Mouse (Mus musculus): ENCODE measurements around the gene Slc30a7.

Gene Slc30a7

GRCm38 (mm10) chr3:115992103-115992502 is 15.1 kb downstream of the Slc30a7 start:
- no peak for DNase-seq (ENCODE audit: low spot score)

GRCm38 (mm10) chr3:115985183-115985892 is 21.9 kb downstream of the Slc30a7 start:
- DNase-seq (ENCODE audit: low spot score): no peak

- DNase-seq (ENCODE audit: low spot score): no peak
These were observed 22.6 kb downstream of the Slc30a7 start for GRCm38 (mm10) chr3:115984653-115985052.

- no peak for DNase-seq (ENCODE audit: low spot score)
These were observed 24.0 kb downstream of the Slc30a7 start for GRCm38 (mm10) chr3:115983217-115983616.

- DNase-seq (ENCODE audit: low spot score): no peak
These were observed 28.2 kb downstream of the Slc30a7 start for GRCm38 (mm10) chr3:115979000-115979399.

- no peak for DNase-seq (ENCODE audit: low spot score)
These were observed 32.2 kb downstream of the Slc30a7 start for GRCm38 (mm10) chr3:115974995-115975394.

GRCm38 (mm10) chr3:115974228-115974627 is 33.0 kb downstream of the Slc30a7 start:
- no peak for DNase-seq (ENCODE audit: low spot score)

- DNase-seq (ENCODE audit: low spot score): no peak
These were observed 35.1 kb downstream of the Slc30a7 start for GRCm38 (mm10) chr3:115971891-115972646.

GRCm38 (mm10) chr3:115971045-115971785 is 36.0 kb downstream of the Slc30a7 start:
- DNase-seq (ENCODE audit: low spot score): no peak

GRCm38 (mm10) chr3:115968745-115969530 is 38.3 kb downstream of the Slc30a7 start:
- DNase-seq (ENCODE audit: low spot score): no peak

GRCm38 (mm10) chr3:115964071-115964470 is 43.1 kb downstream of the Slc30a7 start:
- DNase-seq (ENCODE audit: low spot score): no peak

GRCm38 (mm10) chr3:115963597-115963996 is 43.6 kb downstream of the Slc30a7 start:
- no peak for DNase-seq (ENCODE audit: low spot score)

- no peak for DNase-seq (ENCODE audit: low spot score)
These were observed 45.2 kb downstream of the Slc30a7 start for GRCm38 (mm10) chr3:115962028-115962415.

- DNase-seq (ENCODE audit: low spot score): no peak
These were observed 45.7 kb downstream of the Slc30a7 start for GRCm38 (mm10) chr3:115961311-115962027.

GRCm38 (mm10) chr3:115957223-115957622 is 50.0 kb downstream of the Slc30a7 start:
- no peak for DNase-seq (ENCODE audit: low spot score)

GRCm38 (mm10) chr3:115953088-115953487 is 54.1 kb downstream of the Slc30a7 start:
- DNase-seq (ENCODE audit: low spot score): no peak

- DNase-seq (ENCODE audit: low spot score): no peak
These were observed 54.9 kb downstream of the Slc30a7 start for GRCm38 (mm10) chr3:115952356-115952755.

GRCm38 (mm10) chr3:115951221-115951620 is 56.0 kb downstream of the Slc30a7 start:
- no peak for DNase-seq (ENCODE audit: low spot score)

- no peak for DNase-seq (ENCODE audit: low spot score)
These were observed 57.0 kb downstream of the Slc30a7 start for GRCm38 (mm10) chr3:115949921-115950877.
